Mouse (Mus musculus) lung, postnatal 0 days (tissue): ENCODE results near the gene C1qtnf1.

ENCODE experiments used
- CTCF ChIP-seq: IDR thresholded peaks from 2 replicates; pipeline ENCODE4 v1.5.1; 2016; ENCODE audit warnings: antibody characterized with exemption, mild to moderate bottlenecking
- EP300 ChIP-seq: IDR thresholded peaks from 2 replicates; pipeline ENCODE4 v1.6.1; 2016; ENCODE audit warnings: antibody characterized with exemption, mild to moderate bottlenecking, control low read depth

GRCm38 (mm10) chr11:118460280-118460679 lies 32.3 kb downstream of the C1qtnf1 start:
- peak; percentile 71 for TF ChIP-seq CTCF
- TF ChIP-seq EP300 = no peak
